16 mouse cellular contexts compared by ENCODE assay signal in genomic region chr6:101274846-101275245, GRCm38 (mm10).
A peak's percentile ranks its signal among the peaks of the same experiment; 100 is the strongest.
DNase-seq lines count a peak whose midpoint lies in the region; ATAC-seq and TF ChIP-seq lines count a peak whose summit lies in the region.
"Had no signal": no experiment of that assay in that cellular context is flagged by ENCODE, and none has a peak within 500 bp of the region (broad histone marks: within the 10 kb centered on the region; RNA-seq: fewer than 3 reads in every experiment).

No protein-coding gene starts in this region.

- no peak for ATAC-seq in intestine, embryonic 15.5 days
- no peak for ATAC-seq in intestine, postnatal 0 days
- no peak for ATAC-seq in heart, embryonic 13.5 days (ENCODE audit: extremely low read depth, insufficient number of reproducible peaks, low FRiP score, low TSS enrichment)
- ATAC-seq in intestine, embryonic 16.5 days, result no peak
- ATAC-seq in stomach, embryonic 15.5 days (ENCODE audit: insufficient read depth, low FRiP score, low read depth), result no peak
- no peak for ATAC-seq in kidney, embryonic 14.5 days (ENCODE audit: low FRiP score, low TSS enrichment)
- ATAC-seq: forebrain, embryonic 13.5 days had no signal

- 58% methylated on average over 2 of the region's 2 CpGs for WGBS in intestine, embryonic 15.5 days
- WGBS in intestine, postnatal 0 days, result 70% methylated on average over 2 of the region's 2 CpGs
- 33% methylated on average over 2 of the region's 2 CpGs for WGBS in heart, embryonic 13.5 days
- 67% methylated on average over 2 of the region's 2 CpGs for WGBS in intestine, embryonic 16.5 days
- 54% methylated on average over 2 of the region's 2 CpGs for WGBS in stomach, embryonic 15.5 days
- 72% methylated on average over 2 of the region's 2 CpGs for WGBS in kidney, embryonic 14.5 days

- H3K4me2 ChIP-seq in intestine, embryonic 15.5 days (replicated peaks), result no peak overlapping the region
- H3K4me2 ChIP-seq in intestine, postnatal 0 days (replicated peaks; ENCODE audit: low read depth), result no peak overlapping the region
- no peak overlapping the region for H3K4me2 ChIP-seq in heart, embryonic 13.5 days
- no peak overlapping the region for H3K4me2 ChIP-seq in intestine, embryonic 16.5 days (ENCODE audit: low read depth, low read length)
- H3K4me2 ChIP-seq in stomach, embryonic 15.5 days, result no peak overlapping the region
- no peak overlapping the region for H3K4me2 ChIP-seq in kidney, embryonic 14.5 days (replicated peaks; ENCODE audit: low read depth, low read length)
- H3K4me2 ChIP-seq: forebrain, embryonic 13.5 days; liver, embryonic 11.5 days had no signal

- no peak for TF ChIP-seq CTCF in intestine, postnatal 0 days (IDR thresholded peaks at IDR 0.05; ENCODE audit: low read depth)

- H3K4me3 ChIP-seq in intestine, embryonic 15.5 days (replicated peaks), result no peak overlapping the region
- H3K4me3 ChIP-seq in intestine, postnatal 0 days (ENCODE audit: low read depth, low read length), result no peak overlapping the region
- no peak overlapping the region for H3K4me3 ChIP-seq in heart, embryonic 13.5 days
- no peak overlapping the region for H3K4me3 ChIP-seq in intestine, embryonic 16.5 days (ENCODE audit: low read length)
- no peak overlapping the region for H3K4me3 ChIP-seq in stomach, embryonic 15.5 days (replicated peaks)
- no peak overlapping the region for H3K4me3 ChIP-seq in kidney, embryonic 14.5 days (ENCODE audit: low read length)
- H3K4me3 ChIP-seq: forebrain, embryonic 13.5 days had no signal

- H3K36me3 ChIP-seq in intestine, embryonic 15.5 days, result no peaks in the 10 kb centered on the region
- no peaks in the 10 kb centered on the region for H3K36me3 ChIP-seq in intestine, postnatal 0 days (ENCODE audit: control insufficient read depth, insufficient read depth)
- H3K36me3 ChIP-seq in heart, embryonic 13.5 days, result peaks cover 11% of the 10 kb centered on the region
- H3K36me3 ChIP-seq in intestine, embryonic 16.5 days (ENCODE audit: control insufficient read depth, insufficient read depth, low read length), result no peaks in the 10 kb centered on the region
- H3K36me3 ChIP-seq in stomach, embryonic 15.5 days, result no peaks in the 10 kb centered on the region
- no peaks in the 10 kb centered on the region; the same call in 1 of the 2 replicates for H3K36me3 ChIP-seq in kidney, embryonic 14.5 days (ENCODE audit: control insufficient read depth, insufficient read depth, low read length)

- no peaks in the 10 kb centered on the region for H3K9me3 ChIP-seq in intestine, embryonic 15.5 days
- no peaks in the 10 kb centered on the region for H3K9me3 ChIP-seq in intestine, postnatal 0 days (ENCODE audit: control insufficient read depth)
- H3K9me3 ChIP-seq in heart, embryonic 13.5 days, result no peaks in the 10 kb centered on the region
- no peaks in the 10 kb centered on the region for H3K9me3 ChIP-seq in intestine, embryonic 16.5 days (ENCODE audit: control insufficient read depth, low read length)
- H3K9me3 ChIP-seq in stomach, embryonic 15.5 days, result no peaks in the 10 kb centered on the region
- no peaks in the 10 kb centered on the region for H3K9me3 ChIP-seq in kidney, embryonic 14.5 days (ENCODE audit: control insufficient read depth, low read length)
- H3K9me3 ChIP-seq: forebrain, embryonic 13.5 days had no signal

- 0 out of 2 replicates have a peak overlapping the region, but pooled peaks have one; percentile 4 for H3K27ac ChIP-seq in intestine, embryonic 15.5 days
- H3K27ac ChIP-seq in intestine, postnatal 0 days (ENCODE audit: low read depth, low read length), result no peak overlapping the region
- peak overlapping the region; percentile 80 for H3K27ac ChIP-seq in heart, embryonic 13.5 days (replicated peaks)
- H3K27ac ChIP-seq in intestine, embryonic 16.5 days (ENCODE audit: low read length), result peak overlapping the region; percentile 14; the same call in 1 of the 2 replicates
- peak overlapping the region; percentile 74 for H3K27ac ChIP-seq in stomach, embryonic 15.5 days
- no peak overlapping the region for H3K27ac ChIP-seq in kidney, embryonic 14.5 days (ENCODE audit: low read depth, low read length)
- H3K27ac ChIP-seq: forebrain, embryonic 13.5 days had no signal

- no peak for DNase-seq in cerebellum, postnatal 4 days (ENCODE audit: low spot score in 2 of 2)
- DNase-seq in right cerebral cortex, postnatal 14 days, result no peak
- DNase-seq: adrenal gland, adult 2 months; cerebellum, adult 2 months; kidney, postnatal 14 days; layer of hippocampus, adult 9-11 months; midbrain, embryonic 14.5 days; right cerebral cortex, postnatal 25 days had no signal

- no peaks in the 10 kb centered on the region for H3K27me3 ChIP-seq in intestine, embryonic 15.5 days (replicated peaks)
- H3K27me3 ChIP-seq in intestine, postnatal 0 days (replicated peaks; ENCODE audit: control insufficient read depth, insufficient read depth, low read length), result 0 out of 2 replicates have a peak, but pooled peaks cover 2% of the 10 kb centered on the region
- H3K27me3 ChIP-seq in heart, embryonic 13.5 days (replicated peaks), result no peaks in the 10 kb centered on the region
- H3K27me3 ChIP-seq in intestine, embryonic 16.5 days (replicated peaks; ENCODE audit: control insufficient read depth, insufficient read depth, low read length), result no peaks in the 10 kb centered on the region
- H3K27me3 ChIP-seq in stomach, embryonic 15.5 days (replicated peaks), result no peaks in the 10 kb centered on the region
- no peaks in the 10 kb centered on the region for H3K27me3 ChIP-seq in kidney, embryonic 14.5 days (ENCODE audit: control insufficient read depth, insufficient read depth, low read length)

- H3K9ac ChIP-seq in intestine, embryonic 15.5 days, result no peak overlapping the region
- no peak overlapping the region for H3K9ac ChIP-seq in intestine, postnatal 0 days (ENCODE audit: low read depth, low read length)
- H3K9ac ChIP-seq in heart, embryonic 13.5 days, result no peak overlapping the region
- no peak overlapping the region for H3K9ac ChIP-seq in intestine, embryonic 16.5 days (ENCODE audit: low read depth, low read length)
- H3K9ac ChIP-seq in stomach, embryonic 15.5 days, result no peak overlapping the region
- H3K9ac ChIP-seq in kidney, embryonic 14.5 days (ENCODE audit: low read depth, low read length), result no peak overlapping the region
- H3K9ac ChIP-seq: forebrain, embryonic 13.5 days had no signal

- peaks cover 43% of the 10 kb centered on the region for H3K4me1 ChIP-seq in intestine, embryonic 15.5 days (replicated peaks)
- peaks cover 19% of the 10 kb centered on the region for H3K4me1 ChIP-seq in intestine, postnatal 0 days (replicated peaks; ENCODE audit: control insufficient read depth, insufficient read depth, low read length)
- peaks cover 86% of the 10 kb centered on the region for H3K4me1 ChIP-seq in heart, embryonic 13.5 days
- H3K4me1 ChIP-seq in intestine, embryonic 16.5 days (ENCODE audit: control insufficient read depth, insufficient read depth, low read length), result peaks cover 42% of the 10 kb centered on the region
- H3K4me1 ChIP-seq in stomach, embryonic 15.5 days, result peaks cover 42% of the 10 kb centered on the region
- H3K4me1 ChIP-seq in kidney, embryonic 14.5 days (ENCODE audit: control insufficient read depth, insufficient read depth, low read length), result peaks cover 28% of the 10 kb centered on the region

Comparison
In these comparisons a context has a peak if more than half of its experiments do, and no peak if none do; other contexts are left out.
1. H3K27ac ChIP-seq: peak in intestine, embryonic 15.5 days (single experiment), heart, embryonic 13.5 days (single experiment), intestine, embryonic 16.5 days (single experiment) and stomach, embryonic 15.5 days (single experiment); none in intestine, postnatal 0 days (single experiment) and kidney, embryonic 14.5 days (single experiment).